Mouse (Mus musculus) cortical plate, adult 2 months (tissue): ENCODE data around the gene Gm17349. TPM values are rescaled to one million over a fixed set of nuclear protein-coding genes. Genes with fewer than 3 reads are reported as not detected.
"Not testable (repeated sequence)": the region's sequence is repeated elsewhere in the genome, so short reads cannot be mapped to it uniquely, and the experiment has no call there.

Experiments
- H3K27ac ChIP-seq: fragments of 200-500 bp; 2 replicates; pipeline ENCODE4 v1.5.1; 2012; ENCODE audit warnings: low read length, control low read depth, inconsistent platforms; ENCODE audit not compliant: insufficient read depth
- H3K4me1 ChIP-seq: fragments of 200-500 bp; 2 replicates; pipeline ENCODE4 v1.6.1; 2011; ENCODE audit warnings: low read length; ENCODE audit not compliant: control insufficient read depth, insufficient read depth
- H3K4me3 ChIP-seq: fragments of 200-500 bp; 2 replicates; pipeline ENCODE4 v1.5.1; 2011; ENCODE audit warnings: mild to moderate bottlenecking, low read length, control low read depth; ENCODE audit not compliant: insufficient read depth
- CTCF ChIP-seq: fragments of 200-500 bp; IDR thresholded peaks from 2 replicates; pipeline ENCODE4 v1.5.1; 2011; ENCODE audit warnings: mild to moderate bottlenecking, control low read depth, low read length; ENCODE audit not compliant: insufficient read depth; ENCODE audit errors: extremely low read depth
- POLR2A ChIP-seq: fragments of 200-500 bp; IDR thresholded peaks from 2 replicates; pipeline ENCODE4 v1.6.1; 2011; ENCODE audit warnings: mild to moderate bottlenecking, low read length, control low read depth; ENCODE audit not compliant: insufficient read depth; ENCODE audit errors: extremely low read depth
- polyA plus RNA-seq: library from polyadenylated mRNA; depleted of rRNA; stranded (reverse); fragments of >200 nt; gene quantifications from 2 replicates; pipeline ENCODE4 v1.2.3, GENCODE M21; 2012

The Gm17349 gene
- polyA plus RNA-seq, 1 experiment: 1.8 TPM

DNA sequence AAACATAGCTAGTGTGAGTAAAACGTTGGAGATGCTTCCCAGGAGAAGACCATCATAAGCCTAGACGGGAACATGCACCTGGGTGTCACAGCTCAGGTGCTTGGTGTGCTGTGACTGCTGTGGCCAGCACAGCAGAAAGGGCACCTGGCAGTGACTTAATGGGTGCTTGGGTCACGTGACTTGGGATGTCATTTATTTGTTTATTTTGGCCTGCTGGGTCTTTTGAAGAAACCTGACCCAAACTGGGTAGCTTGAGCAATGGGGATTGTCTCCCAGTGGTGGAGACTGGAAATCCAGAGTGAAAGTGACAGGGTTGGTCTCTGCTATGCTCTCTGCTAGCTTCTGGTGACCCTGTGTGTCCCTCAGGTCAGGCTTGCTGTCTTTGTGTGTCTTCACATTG is 6.2 kb upstream of the Gm17349 start:
- H3K27ac ChIP-seq: no peak overlapping the region
- peaks cover 9% of the 10 kb centered on the region for H3K4me1 ChIP-seq
- TF ChIP-seq CTCF (no peak), POLR2A (no peak)
- no peak overlapping the region for H3K4me3 ChIP-seq

- no peak for TF ChIP-seq CTCF
- no peak for TF ChIP-seq POLR2A
- peaks cover 1% of the 10 kb centered on the region; the same call in 1 of the 2 replicates for H3K4me1 ChIP-seq
- H3K4me3 ChIP-seq: no peak overlapping the region
- H3K27ac ChIP-seq: no peak overlapping the region
Observed at GRCm38 (mm10) chr15:99710221-99711190, 5.2 kb upstream of the Gm17349 start.

- TF ChIP-seq POLR2A: no peak
- TF ChIP-seq CTCF: no peak
- Histone ChIP-seq H3K27ac (no peak overlapping the region), H3K4me3 (no peak overlapping the region), H3K4me1 (no peaks in the 10 kb centered on the region; the same call in 1 of the 2 replicates)
Observed at GRCm38 (mm10) chr15:99708176-99708575, 2.9 kb upstream of the Gm17349 start.

- Histone ChIP-seq H3K4me3 (peak overlapping the region; percentile 50), H3K4me1 (no peaks in the 10 kb centered on the region; the same call in 1 of the 2 replicates), H3K27ac (peak overlapping the region; percentile 89)
- TF ChIP-seq POLR2A: peak; percentile 34; the same call in 1 of the 2 replicates
- no peak for TF ChIP-seq CTCF
Observed at GRCm38 (mm10) chr15:99704881-99705280, 409 bp downstream of the Gm17349 start.

GRCm38 (mm10) chr15:99704041-99704681 is 1.1 kb downstream of the Gm17349 start:
- Histone ChIP-seq H3K27ac (peak overlapping the region; percentile 89), H3K4me3 (peak overlapping the region; percentile 50), H3K4me1 (no peaks in the 10 kb centered on the region; the same call in 1 of the 2 replicates)
- TF ChIP-seq POLR2A (no peak; the same call in 1 of the 2 replicates), CTCF (no peak)

DNA sequence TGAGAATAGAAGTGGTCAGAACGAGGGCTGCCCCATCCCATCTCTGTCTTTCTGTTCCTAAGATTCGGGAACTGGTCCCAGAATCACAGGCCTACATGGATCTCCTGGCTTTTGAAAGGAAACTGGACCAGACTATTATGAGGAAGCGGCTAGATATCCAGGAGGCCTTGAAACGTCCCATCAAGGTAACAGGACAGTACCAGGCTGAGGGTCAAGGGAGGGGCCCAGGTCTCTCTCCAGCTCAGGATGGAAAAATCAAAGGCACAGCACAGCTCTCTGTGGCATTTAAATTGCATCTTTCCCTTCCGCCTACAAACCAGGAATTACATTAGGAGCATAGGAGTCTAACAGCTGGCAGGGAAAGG is 1.6 kb downstream of the Gm17349 start:
- Histone ChIP-seq H3K4me1 (no peaks in the 10 kb centered on the region; the same call in 1 of the 2 replicates), H3K27ac (peak overlapping the region; percentile 93), H3K4me3 (peak overlapping the region; percentile 50)
- TF ChIP-seq CTCF (no peak), POLR2A (no peak)

DNA sequence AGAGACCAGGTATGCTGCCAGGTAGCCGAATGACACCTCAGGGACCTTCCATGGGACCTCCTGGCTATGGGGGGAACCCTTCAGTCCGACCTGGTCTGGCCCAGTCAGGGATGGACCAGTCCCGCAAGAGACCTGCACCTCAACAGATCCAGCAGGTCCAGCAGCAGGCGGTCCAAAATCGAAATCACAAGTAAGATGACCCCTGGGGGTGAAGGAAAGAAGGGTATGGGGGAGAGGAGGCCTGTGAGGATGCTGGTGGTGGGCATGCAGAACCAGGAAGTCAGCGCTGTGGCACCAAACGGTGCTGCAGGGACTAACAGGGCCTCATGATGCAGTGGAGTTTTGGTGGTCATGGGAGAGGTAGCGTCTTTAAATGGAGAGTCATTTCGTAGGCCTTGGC is 2.2 kb downstream of the Gm17349 start:
- TF ChIP-seq CTCF (no peak), POLR2A (no peak)
- Histone ChIP-seq H3K4me1 (no peaks in the 10 kb centered on the region; the same call in 1 of the 2 replicates), H3K27ac (peak overlapping the region; percentile 93), H3K4me3 (peak overlapping the region; percentile 50)

GRCm38 (mm10) chr15:99701999-99702900 is 3.0 kb downstream of the Gm17349 start, which contains the start of gene Smarcd1:
TSS of gene Smarcd1 (plus strand) at chr15:99702129.
- peak within 1 kb of the TSS; percentile 93 for H3K27ac ChIP-seq
- TF ChIP-seq CTCF (peak; percentile 65), POLR2A (no peak; the same call in 1 of the 2 replicates)
- H3K4me1 ChIP-seq: no peaks in the 10 kb centered on the region; the same call in 1 of the 2 replicates
- H3K4me3 ChIP-seq: peak within 1 kb of the TSS; percentile 50

DNA sequence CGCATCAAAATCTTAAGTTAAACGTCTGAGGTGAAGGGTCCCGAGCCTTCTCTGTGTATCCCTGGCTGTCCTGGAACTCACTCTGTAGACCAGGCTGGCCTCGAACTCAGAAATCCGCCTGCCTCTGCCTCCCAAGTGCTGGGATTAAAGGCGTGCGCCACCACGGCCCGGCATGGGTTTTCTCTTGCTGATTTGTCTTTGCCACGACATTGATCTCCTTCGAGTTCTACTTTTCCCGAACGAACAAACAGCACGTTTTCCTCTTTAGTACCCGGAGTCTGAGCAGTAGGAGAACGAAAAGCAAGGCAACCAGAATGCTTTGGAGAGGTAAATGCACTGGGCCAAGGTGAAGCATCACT is 3.7 kb downstream of the Gm17349 start:
- not testable (repeated sequence) for H3K4me1 ChIP-seq, H3K27ac ChIP-seq
- H3K4me3 ChIP-seq: peak overlapping the region; percentile 50
